Mouse (Mus musculus) stomach, postnatal 0 days (tissue): ENCODE results near the gene Lmo1.

ENCODE experiments used
- CTCF ChIP-seq: IDR thresholded peaks from 2 replicates; pipeline ENCODE4 v1.5.1; 2016; ENCODE audit warnings: antibody characterized with exemption, low read depth, mild to moderate bottlenecking, moderate library complexity
- EP300 ChIP-seq: optimal IDR thresholded peaks from 2 replicates; pipeline ENCODE3; 2016; ENCODE audit warnings: antibody characterized with exemption

DNA sequence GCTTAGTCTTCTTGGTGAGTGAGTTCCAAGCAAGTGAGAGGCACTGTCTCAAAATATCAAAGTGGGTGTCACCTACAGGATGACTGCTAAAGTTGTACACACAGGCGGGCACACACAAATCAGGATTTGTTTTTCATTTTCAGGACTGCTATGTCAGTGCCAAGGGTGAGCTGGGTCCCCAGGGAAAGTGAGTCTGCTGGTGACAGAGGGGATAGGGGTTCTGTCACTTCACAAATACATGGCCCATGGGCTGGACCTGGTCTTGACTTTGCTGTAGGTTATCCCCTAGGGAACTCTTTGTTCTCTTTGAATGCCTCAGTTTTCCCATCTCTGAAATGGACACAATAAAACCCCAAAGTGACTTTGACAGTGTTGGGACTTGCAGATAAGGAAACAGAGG is 19.8 kb upstream of the Lmo1 start:
- TF ChIP-seq CTCF: no peak
- TF ChIP-seq EP300: no peak
